Mouse (Mus musculus) embryonic facial prominence, embryonic 10.5 days (tissue): Measurements from ENCODE around the gene Gm6096. TPM values are rescaled to one million over a fixed set of nuclear protein-coding genes. Genes with fewer than 3 reads are reported as not detected.

Experiments
- DNase-seq: peaks from one replicate; pipeline ENCODE4 v3.0.0-alpha.2; 2017; ENCODE audit warnings: low spot score
- H3K27ac ChIP-seq: fragments of 300-500 bp; sonication (generic); replicated peaks from 2 replicates; pipeline ENCODE4 v1.5.1; 2016; ENCODE audit warnings: mild to moderate bottlenecking
- H3K27me3 ChIP-seq: fragments of 300-500 bp; sonication (generic); replicated peaks from 2 replicates; pipeline ENCODE4 v1.6.1; 2016; ENCODE audit warnings: low read depth, mild to moderate bottlenecking; ENCODE audit not compliant: poor library complexity, severe bottlenecking
- H3K36me3 ChIP-seq: fragments of 300-500 bp; sonication (generic); replicated peaks from 2 replicates; pipeline ENCODE4 v1.6.1; 2016; ENCODE audit warnings: mild to moderate bottlenecking, moderate library complexity
- H3K4me1 ChIP-seq: fragments of 300-500 bp; sonication (generic); 2 replicates; pipeline ENCODE4 v1.6.1; 2016
- H3K4me3 ChIP-seq: fragments of 300-500 bp; sonication (generic); 2 replicates; pipeline ENCODE4 v1.5.1; 2016; ENCODE audit warnings: mild to moderate bottlenecking, moderate library complexity
- H3K9me3 ChIP-seq: fragments of 300-500 bp; sonication (generic); 2 replicates; pipeline ENCODE4 v1.6.1; 2016; ENCODE audit warnings: mild to moderate bottlenecking
- WGBS: fragments of 180-500 bp; shearing (Covaris S2); methylation state at CpG from one replicate; pipeline ENCODE4 v1.1.7; 2016; 5-methylcytosine and 5-hydroxymethylcytosine counted together
- polyA plus RNA-seq: library from polyadenylated mRNA; unstranded; fragments of >200 nt; fragmentation: Nextera tagmentation; extraction: Ambion mirVana; gene quantifications from 2 replicates; pipeline ENCODE4 v1.2.1, GENCODE M21; 2016

Gene Gm6096
- polyA plus RNA-seq, 1 experiment from 2014 or later, result 0.62 TPM

DNA sequence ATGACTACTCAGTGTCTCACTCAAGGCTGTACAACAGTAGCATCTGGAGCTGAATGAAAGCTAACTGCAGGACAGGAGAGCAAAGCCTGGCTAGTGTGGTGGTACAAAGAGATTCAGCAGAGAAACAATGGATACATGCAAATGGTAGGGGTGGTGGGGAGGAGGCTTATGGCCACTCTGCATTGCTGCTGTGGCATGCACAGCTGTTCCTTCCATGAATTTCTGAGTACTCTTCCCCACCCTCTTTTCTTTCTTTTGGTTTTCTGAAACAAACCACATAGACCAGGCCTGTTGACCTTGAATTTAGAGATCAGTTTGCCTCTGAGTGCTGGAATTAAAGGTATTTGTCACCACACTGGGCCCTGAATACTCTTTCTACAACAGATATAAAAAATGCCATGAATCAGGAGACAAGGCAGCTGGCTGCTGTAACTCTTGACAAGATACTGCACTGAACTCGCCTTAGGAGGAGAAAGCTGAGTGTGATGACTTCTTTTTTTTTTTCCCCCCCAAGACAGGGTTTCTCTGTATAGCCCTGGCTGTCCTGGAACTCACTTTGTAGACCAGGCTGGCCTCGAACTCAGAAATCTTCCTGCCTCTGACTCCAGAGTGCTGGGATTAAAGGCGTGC lies 3.9 kb upstream of the Gm6096 start:
- peaks cover 75% of the 10 kb centered on the region for H3K36me3 ChIP-seq
- DNase-seq, result no peak
- no peak overlapping the region for H3K27ac ChIP-seq
- H3K4me1 ChIP-seq, result no peaks in the 10 kb centered on the region
- WGBS, result 92% methylated on average over 3 of the region's 3 CpGs
- no peaks in the 10 kb centered on the region for H3K27me3 ChIP-seq
- H3K9me3 ChIP-seq, result no peaks in the 10 kb centered on the region
- no peak overlapping the region for H3K4me3 ChIP-seq

DNA sequence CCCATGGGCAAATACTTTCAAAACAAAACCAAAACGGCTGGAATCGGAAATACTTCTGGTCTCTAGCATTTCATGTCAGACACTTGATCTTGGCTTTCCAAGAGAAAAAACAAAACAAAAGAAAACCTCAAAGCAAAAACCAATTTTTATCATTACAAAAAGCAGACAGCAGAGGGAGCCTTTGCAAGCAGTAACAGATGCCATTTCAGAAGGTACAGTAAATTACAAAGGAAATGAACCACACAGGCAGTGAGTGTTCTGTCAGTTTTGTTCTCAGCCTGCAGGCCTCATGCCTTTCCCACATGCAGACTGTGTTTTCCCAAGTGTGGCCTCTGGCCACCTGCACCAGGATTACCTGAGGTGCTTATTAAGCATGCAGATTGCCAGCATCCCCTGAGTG lies 1.2 kb downstream of the Gm6096 start:
- Histone ChIP-seq H3K4me3 (no peak overlapping the region), H3K27ac (no peak overlapping the region), H3K4me1 (no peaks in the 10 kb centered on the region), H3K9me3 (no peaks in the 10 kb centered on the region), H3K27me3 (no peaks in the 10 kb centered on the region), H3K36me3 (peaks cover 70% of the 10 kb centered on the region)
- 84% methylated on average over 2 of the region's 2 CpGs for WGBS
- no peak for DNase-seq

DNA sequence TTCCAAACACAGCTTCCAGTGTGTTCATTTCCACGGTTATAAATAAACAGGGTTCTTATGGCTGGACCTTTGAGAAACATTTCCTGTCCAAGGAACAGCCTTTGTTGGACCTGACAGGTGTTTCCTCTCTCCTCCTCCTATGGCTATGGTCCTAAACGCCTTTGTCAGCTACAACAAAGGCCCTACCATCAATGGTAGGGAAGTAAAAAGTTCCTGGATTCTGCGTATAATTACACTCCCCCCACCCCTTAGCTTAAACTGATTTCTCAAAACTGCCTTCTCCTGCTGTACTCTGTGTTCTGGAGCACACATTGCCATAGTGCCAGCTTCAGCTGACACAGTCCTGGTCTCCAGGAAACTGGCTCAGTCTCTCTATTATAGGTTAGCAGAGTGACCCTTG lies 4.3 kb downstream of the Gm6096 start:
- no peaks in the 10 kb centered on the region for H3K27me3 ChIP-seq
- H3K4me1 ChIP-seq, result peaks cover 3% of the 10 kb centered on the region; the same call in 1 of the 2 replicates
- no peaks in the 10 kb centered on the region for H3K9me3 ChIP-seq
- 78% methylated on average over 3 of the region's 3 CpGs for WGBS
- DNase-seq, result no peak
- no peak overlapping the region for H3K27ac ChIP-seq
- no peak overlapping the region for H3K4me3 ChIP-seq
- H3K36me3 ChIP-seq, result peaks cover 63% of the 10 kb centered on the region

DNA sequence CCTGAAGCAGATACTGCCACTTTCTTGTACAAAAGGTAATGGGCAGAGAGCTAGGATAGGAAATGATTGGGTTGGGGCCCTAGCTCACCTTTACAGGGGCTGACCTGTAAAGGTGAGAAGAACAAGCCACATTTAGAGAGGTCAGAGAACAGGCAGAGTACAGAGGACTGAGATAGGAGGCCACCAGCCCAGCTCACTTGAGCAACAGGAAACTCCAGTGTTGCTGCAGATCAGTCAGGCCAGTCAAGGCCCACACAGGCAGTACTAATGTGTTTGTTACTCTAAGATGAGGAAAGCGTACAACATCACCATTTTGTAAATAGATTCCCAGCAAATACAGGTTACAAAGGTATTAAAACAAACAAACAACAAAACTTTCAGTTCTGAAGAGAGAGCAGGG lies 5.1 kb downstream of the Gm6096 start:
- 86% methylated on average over 1 of the region's 1 CpGs for WGBS
- no peak for DNase-seq
- Histone ChIP-seq H3K4me3 (no peak overlapping the region), H3K27me3 (no peaks in the 10 kb centered on the region), H3K36me3 (peaks cover 61% of the 10 kb centered on the region), H3K9me3 (no peaks in the 10 kb centered on the region), H3K4me1 (peaks cover 3% of the 10 kb centered on the region; the same call in 1 of the 2 replicates), H3K27ac (no peak overlapping the region)

DNA sequence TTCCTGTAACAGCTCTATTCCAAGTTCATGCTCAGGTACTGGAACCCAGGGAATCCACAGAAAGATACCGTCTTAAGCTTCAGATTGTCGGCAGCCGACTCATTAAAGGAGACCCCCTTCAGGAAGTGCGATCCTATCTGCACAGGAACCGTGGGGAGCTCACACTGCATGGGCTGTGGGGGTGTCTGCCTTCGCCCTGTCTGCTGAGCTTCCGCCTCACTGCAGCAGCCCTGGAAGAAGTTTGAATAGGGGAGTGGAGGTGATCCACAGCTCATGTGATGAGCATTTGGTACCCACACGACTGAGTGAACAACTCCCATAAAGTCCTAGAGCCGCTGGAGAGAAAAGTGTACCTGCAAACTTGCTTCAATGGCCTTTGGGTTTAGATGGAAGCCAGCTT lies 6.4 kb downstream of the Gm6096 start:
- H3K4me1 ChIP-seq, result peaks cover 3% of the 10 kb centered on the region; the same call in 1 of the 2 replicates
- no peak for DNase-seq
- no peaks in the 10 kb centered on the region for H3K9me3 ChIP-seq
- WGBS, result 86% methylated on average over 9 of the region's 9 CpGs
- peaks cover 71% of the 10 kb centered on the region for H3K36me3 ChIP-seq
- no peaks in the 10 kb centered on the region for H3K27me3 ChIP-seq
- H3K4me3 ChIP-seq, result no peak overlapping the region
- H3K27ac ChIP-seq, result no peak overlapping the region

DNA sequence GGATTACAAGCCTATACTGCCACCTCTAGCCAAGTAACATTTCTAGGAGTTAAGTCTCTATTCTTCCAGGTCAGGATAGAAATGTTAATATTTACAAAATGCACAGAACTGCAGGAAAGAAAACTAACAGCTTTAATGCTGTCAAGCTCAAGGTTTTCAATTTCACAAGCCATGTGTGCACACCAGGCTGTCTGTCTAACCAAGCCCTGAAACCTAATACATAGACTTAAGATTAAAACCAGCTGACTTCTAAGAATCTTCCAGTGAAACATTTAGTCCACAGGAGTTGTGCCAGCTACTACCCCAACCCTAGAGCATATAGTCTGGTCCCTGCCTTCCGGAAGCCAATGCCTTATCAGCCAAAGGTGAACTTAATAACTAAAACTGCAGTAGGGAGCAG lies 7.6 kb downstream of the Gm6096 start:
- no peak for DNase-seq
- peaks cover 3% of the 10 kb centered on the region; the same call in 1 of the 2 replicates for H3K4me1 ChIP-seq
- no peak overlapping the region for H3K4me3 ChIP-seq
- H3K27ac ChIP-seq, result no peak overlapping the region
- WGBS, result 71% methylated on average over 1 of the region's 1 CpGs
- H3K36me3 ChIP-seq, result peaks cover 74% of the 10 kb centered on the region
- H3K9me3 ChIP-seq, result no peaks in the 10 kb centered on the region
- no peaks in the 10 kb centered on the region for H3K27me3 ChIP-seq

DNA sequence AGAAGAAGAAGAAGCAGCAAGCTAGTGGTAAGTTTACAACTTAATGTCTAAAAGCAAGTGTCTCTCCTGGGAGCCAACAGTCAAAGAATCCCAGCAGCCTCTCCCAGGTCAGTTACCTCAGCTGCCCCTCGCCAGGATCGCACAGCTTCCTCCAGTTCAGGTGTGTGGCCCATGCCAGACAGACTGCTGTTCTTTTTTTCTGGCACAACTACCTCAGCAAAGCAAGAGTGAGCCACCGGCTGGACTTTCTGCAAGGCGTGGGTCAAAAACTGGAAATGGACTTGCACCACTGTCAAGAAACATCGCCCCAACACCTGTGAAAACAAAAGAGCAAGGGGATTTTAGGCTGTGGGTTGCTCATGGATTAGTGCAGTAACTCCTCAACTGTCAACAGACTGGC lies 12.6 kb downstream of the Gm6096 start:
- Histone ChIP-seq H3K36me3 (peaks cover 37% of the 10 kb centered on the region), H3K4me3 (no peak overlapping the region), H3K27ac (no peak overlapping the region), H3K27me3 (no peaks in the 10 kb centered on the region), H3K9me3 (no peaks in the 10 kb centered on the region), H3K4me1 (peaks cover 2% of the 10 kb centered on the region)
- 89% methylated on average over 5 of the region's 5 CpGs for WGBS
- no peak for DNase-seq

DNA sequence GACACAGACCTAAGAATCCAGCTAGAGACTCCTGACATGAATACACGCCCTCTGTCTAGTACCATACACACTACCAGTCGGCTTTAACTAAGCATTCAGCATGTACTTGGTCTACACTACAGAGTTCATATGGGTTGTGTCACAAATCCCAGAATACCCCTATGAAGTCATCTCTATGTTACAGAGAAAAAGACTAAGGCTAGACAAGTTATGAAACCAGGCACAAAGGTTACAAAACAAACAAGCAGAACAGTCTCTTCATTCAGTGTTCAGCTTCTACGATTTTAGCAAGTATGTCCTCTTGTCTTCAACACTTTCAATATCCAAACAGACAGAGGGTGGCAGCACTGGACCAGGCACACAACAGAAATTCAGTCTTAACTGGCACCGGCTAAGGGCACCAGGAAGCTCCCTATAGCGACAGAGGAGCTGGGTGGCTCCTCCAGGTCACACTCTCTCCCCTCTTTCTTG lies 15.1 kb downstream of the Gm6096 start:
- peaks cover 8% of the 10 kb centered on the region for H3K4me1 ChIP-seq
- H3K9me3 ChIP-seq, result no peaks in the 10 kb centered on the region
- no peak overlapping the region for H3K27ac ChIP-seq
- DNase-seq, result peak; percentile 16
- no peak overlapping the region for H3K4me3 ChIP-seq
- H3K36me3 ChIP-seq, result peaks cover 25% of the 10 kb centered on the region
- H3K27me3 ChIP-seq, result no peaks in the 10 kb centered on the region
- 71% methylated on average over 5 of the region's 5 CpGs for WGBS

DNA sequence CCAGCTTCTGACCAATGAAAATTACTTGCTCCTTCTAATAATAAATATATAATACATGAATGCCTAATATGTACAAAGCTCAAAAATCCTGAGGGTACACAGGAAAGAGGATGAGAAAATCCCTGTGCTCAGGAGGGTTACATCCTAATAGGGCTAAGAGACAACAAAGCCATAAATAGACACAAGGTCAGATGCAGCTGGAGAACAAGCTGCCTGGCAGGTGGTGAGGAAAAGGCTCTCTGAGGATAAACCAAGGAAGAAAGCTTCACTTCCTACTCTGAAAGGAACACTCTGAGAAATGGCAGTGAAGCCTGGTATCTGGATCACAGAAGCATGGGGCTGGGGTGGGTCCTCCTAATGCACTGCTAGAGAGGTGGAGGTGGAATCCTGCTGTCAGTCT lies 15.6 kb downstream of the Gm6096 start:
- Histone ChIP-seq H3K4me3 (no peak overlapping the region), H3K27me3 (no peaks in the 10 kb centered on the region), H3K4me1 (peaks cover 8% of the 10 kb centered on the region), H3K9me3 (no peaks in the 10 kb centered on the region), H3K27ac (no peak overlapping the region), H3K36me3 (peaks cover 20% of the 10 kb centered on the region)
- DNase-seq, result no peak

DNA sequence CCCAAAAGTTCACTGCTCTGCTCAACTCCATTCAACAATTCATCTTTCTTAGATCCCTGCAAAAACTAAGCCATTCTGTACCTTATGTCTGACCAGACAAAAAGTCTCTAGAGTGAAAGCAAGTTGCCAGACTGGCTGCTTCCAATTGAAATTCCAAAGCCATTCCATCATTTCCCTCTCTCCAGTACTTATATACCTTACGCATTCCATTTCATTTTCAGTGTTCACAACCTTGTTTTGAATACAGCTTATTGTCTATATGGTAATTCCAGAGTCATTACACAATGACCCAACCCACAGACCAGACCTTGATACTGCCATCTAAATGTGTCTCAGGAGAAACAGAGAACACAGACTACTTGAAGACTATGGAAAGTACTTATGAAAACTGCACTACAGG lies 17.6 kb downstream of the Gm6096 start:
- 57% methylated on average over 1 of the region's 1 CpGs for WGBS

DNA sequence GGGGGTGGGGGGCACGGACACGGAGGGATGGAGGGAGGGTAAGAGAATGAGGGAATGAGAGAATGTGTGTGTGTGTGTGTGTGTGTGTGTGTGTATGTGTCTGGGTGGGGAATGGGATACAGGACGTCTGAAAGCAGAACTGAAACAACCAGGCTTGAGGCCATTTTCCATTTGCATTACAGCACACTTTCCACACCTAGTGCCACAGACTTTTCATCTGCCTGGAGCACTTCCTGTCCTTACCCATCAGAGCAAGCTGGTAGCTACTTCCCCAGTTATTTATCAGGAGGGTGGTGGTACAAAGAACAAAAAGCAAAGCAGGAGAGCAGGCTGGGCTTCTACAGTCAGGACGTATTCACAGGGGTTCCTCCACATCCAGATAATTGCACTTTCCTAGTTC lies 21.6 kb downstream of the Gm6096 start:
- Histone ChIP-seq H3K4me3 (no peak overlapping the region), H3K27ac (no peak overlapping the region), H3K9me3 (0 out of 2 replicates have a peak, but pooled peaks cover 3% of the 10 kb centered on the region), H3K4me1 (peaks cover 8% of the 10 kb centered on the region), H3K27me3 (no peaks in the 10 kb centered on the region), H3K36me3 (peaks cover 14% of the 10 kb centered on the region)
- DNase-seq, result no peak
- WGBS, result 61% methylated on average over 4 of the region's 4 CpGs

More for the DNA sequence above, 17.6 kb downstream of the Gm6096 start:
- Histone ChIP-seq H3K4me1 (peaks cover 8% of the 10 kb centered on the region), H3K27ac (0 out of 2 replicates have a peak overlapping the region, but pooled peaks have one; percentile 44), H3K4me3 (no peak overlapping the region), H3K9me3 (no peaks in the 10 kb centered on the region), H3K27me3 (no peaks in the 10 kb centered on the region), H3K36me3 (0 out of 2 replicates have a peak, but pooled peaks cover 3% of the 10 kb centered on the region)
- no peak for DNase-seq

DNA sequence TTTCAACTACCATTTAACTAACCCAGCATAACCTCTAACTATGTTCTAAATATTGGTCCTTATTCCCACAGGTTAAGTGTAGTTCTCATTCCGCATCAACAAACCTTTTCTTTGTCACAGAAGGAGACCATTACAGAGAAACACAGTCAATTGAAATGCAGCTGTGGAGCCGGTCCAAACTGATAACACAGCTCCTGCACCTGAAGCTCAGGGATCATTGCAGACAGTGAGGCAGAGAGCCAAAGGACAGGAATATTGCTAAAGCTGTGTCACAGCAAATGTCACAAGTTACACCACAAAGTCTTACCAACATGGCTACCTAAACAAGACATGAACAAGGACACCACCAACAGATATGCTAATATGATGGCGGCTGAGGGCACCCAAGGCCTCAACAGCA lies 25.2 kb downstream of the Gm6096 start:
- H3K9me3 ChIP-seq, result 0 out of 2 replicates have a peak, but pooled peaks cover 3% of the 10 kb centered on the region
- H3K4me3 ChIP-seq, result no peak overlapping the region
- peaks cover 14% of the 10 kb centered on the region for H3K36me3 ChIP-seq
- DNase-seq, result no peak
- no peak overlapping the region for H3K27ac ChIP-seq
- no peaks in the 10 kb centered on the region for H3K27me3 ChIP-seq
- no peaks in the 10 kb centered on the region for H3K4me1 ChIP-seq
- WGBS, result 91% methylated on average over 3 of the region's 3 CpGs

DNA sequence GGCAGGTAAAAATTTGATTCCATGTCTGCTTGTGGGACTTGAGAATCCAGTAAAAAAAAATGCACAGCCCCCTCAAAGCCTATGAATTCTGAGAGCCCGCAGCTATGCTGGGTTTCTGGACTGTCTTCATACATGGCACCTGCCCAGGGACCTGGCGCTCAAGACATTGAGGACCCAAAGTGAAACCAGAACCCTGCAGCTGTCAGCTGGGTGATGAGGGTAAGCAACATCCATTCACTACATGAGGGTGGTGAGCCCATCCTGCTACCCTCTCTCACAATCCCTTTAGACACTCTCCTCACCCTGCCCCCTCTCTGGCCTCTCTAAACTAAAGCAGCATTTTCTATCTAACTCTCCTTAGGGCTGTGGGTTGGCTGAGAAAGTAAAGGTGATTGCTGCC lies 26.8 kb downstream of the Gm6096 start:
- no peak overlapping the region for H3K27ac ChIP-seq
- H3K4me1 ChIP-seq, result no peaks in the 10 kb centered on the region
- 94% methylated on average over 2 of the region's 2 CpGs for WGBS
- H3K36me3 ChIP-seq, result peaks cover 15% of the 10 kb centered on the region
- H3K9me3 ChIP-seq, result 0 out of 2 replicates have a peak, but pooled peaks cover 3% of the 10 kb centered on the region
- no peak overlapping the region for H3K4me3 ChIP-seq
- DNase-seq, result no peak
- H3K27me3 ChIP-seq, result no peaks in the 10 kb centered on the region
